Mouse (Mus musculus): ENCODE data around the gene Adamts18. TPM values are rescaled to one million over a fixed set of nuclear protein-coding genes. Genes with fewer than 3 reads are reported as not detected.

Adamts18 gene
- polyA plus RNA-seq, 1 experiment = not detected

DNA sequence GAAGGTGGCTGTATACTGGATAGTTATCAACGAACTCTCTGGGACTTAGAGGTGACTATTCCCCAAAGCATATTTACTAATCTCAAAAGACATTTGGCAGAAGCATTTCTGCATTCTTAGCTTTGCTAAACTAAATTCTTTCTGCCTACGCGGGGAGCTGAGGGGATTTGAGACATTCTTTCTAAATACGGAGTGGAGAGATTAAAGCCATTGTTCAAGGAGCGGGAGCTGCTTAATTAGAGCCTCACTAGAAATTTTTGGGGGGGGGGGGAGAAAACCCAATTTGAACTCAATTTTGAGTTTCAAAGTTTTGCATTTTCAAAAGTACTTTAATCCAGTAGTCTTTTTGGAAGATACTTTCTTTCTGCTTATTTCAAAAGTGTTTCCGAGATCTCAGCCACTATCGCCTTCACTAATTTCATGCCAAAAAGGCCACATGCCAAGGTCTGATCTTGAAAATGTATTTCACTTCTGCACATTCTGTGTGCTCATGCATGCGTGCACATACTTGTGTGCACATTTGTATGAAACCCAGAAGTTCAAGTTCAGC, 79.6 kb downstream of the Adamts18 start:
- TF ChIP-seq MYOG (IDR thresholded peaks at IDR 0.05; ENCODE audit: control insufficient read depth, extremely low read depth, insufficient read length) (no peak), FOSL1 (IDR thresholded peaks at IDR 0.05; ENCODE audit: insufficient read depth, low read length, poor library complexity, severe bottlenecking) (no peak)
- Histone ChIP-seq H3K36me3 (ENCODE audit: control insufficient read depth, insufficient read depth) (no peaks in the 10 kb centered on the region), H3K4me3 (ENCODE audit: insufficient read depth, poor library complexity, severe bottlenecking) (no peak overlapping the region), H3K79me2 (ENCODE audit: control insufficient read depth, insufficient read depth) (no peaks in the 10 kb centered on the region), H3K79me3 (ENCODE audit: low read depth) (no peaks in the 10 kb centered on the region), H3ac (ENCODE audit: control insufficient read depth, insufficient read length, low read depth) (no peak overlapping the region), H3K27me3 (ENCODE audit: control insufficient read depth, insufficient read depth, insufficient read length) (no peaks in the 10 kb centered on the region)

DNA sequence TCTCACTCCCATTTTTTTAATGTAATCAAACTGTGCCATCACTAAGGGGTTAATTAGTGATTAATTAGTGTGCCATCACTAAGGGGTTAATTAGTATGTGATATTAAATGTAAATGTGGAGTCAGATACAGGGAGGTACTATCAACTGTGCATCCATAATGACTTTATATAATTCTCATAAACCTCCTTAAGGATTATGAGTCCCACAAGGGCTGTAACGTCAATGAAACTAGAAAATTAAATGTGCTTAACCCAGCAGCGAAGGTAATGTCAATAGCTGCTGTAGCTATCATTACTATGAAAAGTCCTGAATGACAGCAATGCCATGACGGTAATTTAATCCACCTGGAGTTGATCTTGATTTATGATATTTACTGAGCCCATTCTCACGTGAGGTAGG, 83.4 kb downstream of the Adamts18 start:
- H3ac ChIP-seq (ENCODE audit: control insufficient read depth, insufficient read length, low read depth) = no peak overlapping the region
- no peaks in the 10 kb centered on the region for H3K27me3 ChIP-seq (ENCODE audit: control insufficient read depth, insufficient read depth, insufficient read length)
- no peaks in the 10 kb centered on the region for H3K79me3 ChIP-seq (ENCODE audit: low read depth)
- H3K79me2 ChIP-seq (ENCODE audit: control insufficient read depth, insufficient read depth) = no peaks in the 10 kb centered on the region
- no peak overlapping the region for H3K4me3 ChIP-seq (ENCODE audit: insufficient read depth, poor library complexity, severe bottlenecking)
- no peaks in the 10 kb centered on the region for H3K36me3 ChIP-seq (ENCODE audit: control insufficient read depth, insufficient read depth)
- TF ChIP-seq MYOD1 (IDR thresholded peaks at IDR 0.05; ENCODE audit: control insufficient read depth, insufficient read length, low read depth) (no peak), CTCF (IDR thresholded peaks at IDR 0.05; ENCODE audit: control insufficient read depth, insufficient read depth, insufficient read length) (no peak), CEBPB (IDR thresholded peaks at IDR 0.05; ENCODE audit: low read depth) (no peak), FOSL1 (IDR thresholded peaks at IDR 0.05; ENCODE audit: insufficient read depth, low read length, poor library complexity, severe bottlenecking) (no peak), USF1 (IDR thresholded peaks at IDR 0.05; ENCODE audit: low read depth) (no peak), MYOG (IDR thresholded peaks at IDR 0.05; ENCODE audit: control insufficient read depth, extremely low read depth, insufficient read length) (no peak)

DNA sequence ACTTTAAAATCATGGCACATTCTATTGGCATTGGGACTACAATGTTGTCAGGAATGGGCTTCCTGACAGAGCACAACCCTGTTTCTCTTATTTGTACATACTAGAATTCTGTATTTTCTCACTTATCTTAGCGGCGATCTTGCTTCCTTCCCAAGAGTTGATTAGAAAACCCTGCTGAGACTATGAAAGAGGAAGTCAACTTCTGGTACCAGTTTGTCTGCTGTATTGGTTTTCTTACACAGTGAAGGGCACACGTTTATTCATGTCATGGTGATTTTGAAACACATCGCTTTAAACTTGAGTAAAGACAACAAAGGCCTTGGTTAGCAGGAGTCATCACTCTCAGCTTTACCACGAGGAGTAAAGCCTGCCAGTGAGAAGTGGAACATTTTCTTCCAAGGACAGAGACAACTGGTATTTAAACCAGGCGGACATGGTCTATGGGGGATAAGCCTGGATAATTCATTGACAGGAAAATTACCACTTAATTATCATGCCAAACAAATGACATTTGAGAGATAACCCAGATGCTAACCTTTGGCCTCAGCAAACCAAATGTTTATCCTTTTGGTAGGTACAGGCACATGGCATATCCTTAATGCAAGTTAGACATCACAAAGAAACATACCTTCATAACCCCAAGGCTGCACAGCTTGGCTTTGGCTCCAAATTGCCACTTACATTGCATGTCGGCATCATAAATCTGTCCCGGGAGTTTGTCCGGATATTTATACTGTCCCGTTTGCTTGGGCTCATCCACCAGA, 84.8 kb downstream of the Adamts18 start:
- H3K4me3 ChIP-seq (ENCODE audit: insufficient read depth, poor library complexity, severe bottlenecking) = no peak overlapping the region
- H3K79me2 ChIP-seq (ENCODE audit: control insufficient read depth, insufficient read depth) = no peaks in the 10 kb centered on the region
- TF ChIP-seq CEBPB (IDR thresholded peaks at IDR 0.05; ENCODE audit: low read depth) (no peak), MAX (IDR thresholded peaks at IDR 0.05) (no peak), FOSL1 (IDR thresholded peaks at IDR 0.05; ENCODE audit: insufficient read depth, low read length, poor library complexity, severe bottlenecking) (no peak), MYOD1 (IDR thresholded peaks at IDR 0.05; ENCODE audit: control insufficient read depth, insufficient read length, low read depth) (no peak), MYOG (IDR thresholded peaks at IDR 0.05; ENCODE audit: control insufficient read depth, extremely low read depth, insufficient read length) (no peak), USF1 (IDR thresholded peaks at IDR 0.05; ENCODE audit: low read depth) (no peak), CTCF (IDR thresholded peaks at IDR 0.05; ENCODE audit: control insufficient read depth, insufficient read depth, insufficient read length) (no peak)
- H3K27me3 ChIP-seq (ENCODE audit: control insufficient read depth, insufficient read depth, insufficient read length) = no peaks in the 10 kb centered on the region
- H3K36me3 ChIP-seq (ENCODE audit: control insufficient read depth, insufficient read depth) = no peaks in the 10 kb centered on the region
- no peak overlapping the region for H3ac ChIP-seq (ENCODE audit: control insufficient read depth, insufficient read length, low read depth)
- H3K79me3 ChIP-seq (ENCODE audit: low read depth) = no peaks in the 10 kb centered on the region

DNA sequence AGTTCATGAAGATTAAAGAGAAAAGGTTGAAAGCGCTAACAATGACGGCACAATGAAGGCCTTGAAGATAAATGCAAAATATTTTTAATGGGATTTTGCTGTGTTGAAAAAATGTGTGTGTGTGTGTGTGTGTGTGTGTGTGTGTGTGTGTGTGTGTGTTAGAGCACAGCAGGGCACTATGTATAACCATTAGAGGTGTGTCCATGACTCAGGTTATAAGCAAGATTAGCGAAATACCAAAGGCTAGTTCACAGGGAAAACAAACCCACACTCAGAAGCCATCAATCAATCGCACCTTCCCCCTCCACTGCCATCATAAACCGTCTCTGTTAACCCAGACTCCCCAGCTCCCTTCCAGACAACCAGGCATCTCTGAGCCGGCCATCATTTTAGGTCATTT, 86.4 kb downstream of the Adamts18 start:
- Histone ChIP-seq H3K4me3 (ENCODE audit: insufficient read depth, poor library complexity, severe bottlenecking) (no peak overlapping the region), H3K27me3 (ENCODE audit: control insufficient read depth, insufficient read depth, insufficient read length) (no peaks in the 10 kb centered on the region), H3K79me3 (ENCODE audit: low read depth) (no peaks in the 10 kb centered on the region), H3K79me2 (ENCODE audit: control insufficient read depth, insufficient read depth) (no peaks in the 10 kb centered on the region), H3K36me3 (ENCODE audit: control insufficient read depth, insufficient read depth) (no peaks in the 10 kb centered on the region), H3ac (ENCODE audit: control insufficient read depth, insufficient read length, low read depth) (no peak overlapping the region)
- no peak for TF ChIP-seq MAX (IDR thresholded peaks at IDR 0.05)
- no peak for TF ChIP-seq CEBPB (IDR thresholded peaks at IDR 0.05; ENCODE audit: low read depth)
- no peak for TF ChIP-seq FOSL1 (IDR thresholded peaks at IDR 0.05; ENCODE audit: insufficient read depth, low read length, poor library complexity, severe bottlenecking)
- no peak for TF ChIP-seq USF1 (IDR thresholded peaks at IDR 0.05; ENCODE audit: low read depth)
- TF ChIP-seq CTCF (IDR thresholded peaks at IDR 0.05; ENCODE audit: control insufficient read depth, insufficient read depth, insufficient read length) = no peak
- TF ChIP-seq MYOG (IDR thresholded peaks at IDR 0.05; ENCODE audit: control insufficient read depth, extremely low read depth, insufficient read length) = no peak
- no peak for TF ChIP-seq MYOD1 (IDR thresholded peaks at IDR 0.05; ENCODE audit: control insufficient read depth, insufficient read length, low read depth)

DNA sequence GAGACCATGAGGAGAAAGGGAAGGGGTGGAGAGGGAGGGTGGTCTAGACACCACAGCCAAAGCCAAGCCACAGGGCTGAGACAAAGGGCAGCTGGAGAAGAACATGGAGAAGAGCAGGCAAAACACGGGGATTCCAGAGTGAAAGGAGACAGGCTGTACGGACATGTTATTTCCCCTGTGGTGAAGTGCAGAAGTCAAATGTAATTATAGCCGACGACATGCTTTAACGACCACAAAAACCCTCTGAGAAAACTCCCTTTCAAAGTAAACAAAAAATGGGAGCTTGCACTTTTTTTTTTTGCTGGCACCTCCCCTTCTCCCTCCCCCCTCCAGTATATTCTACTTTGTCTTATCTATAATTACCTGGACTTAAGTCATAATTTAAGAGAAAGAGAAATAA, 92.7 kb downstream of the Adamts18 start:
- H3K79me3 ChIP-seq (ENCODE audit: low read depth) = no peaks in the 10 kb centered on the region
- H3K36me3 ChIP-seq (ENCODE audit: control insufficient read depth, insufficient read depth) = no peaks in the 10 kb centered on the region
- TF ChIP-seq MAX (IDR thresholded peaks at IDR 0.05) (no peak), MYOG (IDR thresholded peaks at IDR 0.05; ENCODE audit: control insufficient read depth, extremely low read depth, insufficient read length) (no peak), MYOD1 (IDR thresholded peaks at IDR 0.05; ENCODE audit: control insufficient read depth, insufficient read length, low read depth) (no peak), USF1 (IDR thresholded peaks at IDR 0.05; ENCODE audit: low read depth) (no peak), CEBPB (IDR thresholded peaks at IDR 0.05; ENCODE audit: low read depth) (no peak), CTCF (IDR thresholded peaks at IDR 0.05; ENCODE audit: control insufficient read depth, insufficient read depth, insufficient read length) (no peak), FOSL1 (IDR thresholded peaks at IDR 0.05; ENCODE audit: insufficient read depth, low read length, poor library complexity, severe bottlenecking) (no peak)
- no peaks in the 10 kb centered on the region for H3K79me2 ChIP-seq (ENCODE audit: control insufficient read depth, insufficient read depth)
- no peak overlapping the region for H3K4me3 ChIP-seq (ENCODE audit: insufficient read depth, poor library complexity, severe bottlenecking)
- H3ac ChIP-seq (ENCODE audit: control insufficient read depth, insufficient read length, low read depth) = no peak overlapping the region
- no peaks in the 10 kb centered on the region for H3K27me3 ChIP-seq (ENCODE audit: control insufficient read depth, insufficient read depth, insufficient read length)
